Mouse (Mus musculus): ENCODE data around the gene Tnni3k.
"Not testable (repeated sequence)": the region's sequence is repeated elsewhere in the genome, so short reads cannot be mapped to it uniquely, and the experiment has no call there.

Tnni3k gene

GRCm38 (mm10) chr3:154834373-154834772 is 220.8 kb downstream of the Tnni3k start:
- ATAC-seq (ENCODE audit: low TSS enrichment): peak; percentile 95

GRCm38 (mm10) chr3:154825739-154826138 is 229.5 kb downstream of the Tnni3k start:
- ATAC-seq (ENCODE audit: low TSS enrichment): peak; percentile 88

- peak; percentile 77 for ATAC-seq (ENCODE audit: low TSS enrichment)
Observed at GRCm38 (mm10) chr3:154824713-154825112, 230.5 kb downstream of the Tnni3k start.

DNA sequence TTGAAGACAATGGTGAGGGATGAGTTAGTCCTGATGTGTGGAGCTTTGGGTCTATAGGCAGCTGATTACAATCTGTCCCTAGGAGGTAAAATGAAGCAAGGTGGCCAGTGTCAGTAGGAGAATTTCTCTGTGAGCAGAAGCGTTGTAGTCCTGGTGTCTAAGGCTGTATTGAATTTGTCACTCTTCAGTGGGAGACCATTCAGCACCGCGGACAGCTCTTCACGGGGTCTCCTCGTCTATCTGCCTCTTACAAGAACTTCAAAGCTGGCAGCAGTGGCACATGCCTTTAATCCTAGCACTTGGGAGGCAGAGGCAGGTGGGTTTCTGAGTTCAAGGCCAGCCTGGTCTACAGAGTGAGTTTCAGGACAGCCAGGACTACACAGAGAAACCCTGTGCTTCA is 235.5 kb downstream of the Tnni3k start:
- not testable (repeated sequence) for ATAC-seq (ENCODE audit: low TSS enrichment)

- ATAC-seq (ENCODE audit: low TSS enrichment): peak; percentile 87
Observed at GRCm38 (mm10) chr3:154817732-154818131, 237.5 kb downstream of the Tnni3k start.

DNA sequence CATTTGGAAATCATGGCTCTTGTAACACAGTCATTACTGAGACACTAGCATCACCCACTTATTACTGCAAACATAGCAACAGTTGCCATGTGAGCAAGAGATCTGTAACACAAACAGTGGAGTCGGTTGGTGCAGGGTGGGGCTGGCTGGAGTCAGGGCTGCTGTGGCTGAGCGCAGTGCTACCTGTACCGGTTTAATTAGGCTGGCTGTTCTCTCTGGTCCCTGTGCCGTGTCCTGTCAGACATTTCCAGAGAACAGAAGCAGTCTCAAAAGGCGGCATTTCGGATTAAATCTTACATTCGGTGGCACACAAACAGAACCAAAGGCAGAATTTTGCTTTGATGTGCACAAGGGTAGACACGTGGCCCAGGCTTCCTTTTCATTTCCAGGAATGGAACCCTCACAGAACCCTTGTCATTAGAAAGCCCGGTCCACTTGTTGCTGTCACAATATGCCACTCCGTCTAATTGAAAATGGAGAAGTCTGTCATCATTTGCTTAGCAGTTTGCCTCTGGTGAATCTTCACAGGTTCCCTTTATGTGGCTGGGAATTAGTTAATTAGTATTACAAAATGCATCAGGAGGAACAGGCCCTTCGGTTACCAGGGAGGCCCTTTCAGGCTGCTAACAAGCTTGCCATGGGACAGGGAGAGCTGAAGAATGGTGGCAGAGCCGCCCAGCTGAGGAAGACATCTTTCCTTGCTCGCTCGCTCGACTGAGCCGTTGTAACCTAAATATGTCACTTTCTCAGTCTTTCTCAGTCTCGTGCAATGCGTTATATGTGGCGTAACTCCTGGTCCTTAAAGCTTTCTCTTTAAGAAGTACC is 238.2 kb downstream of the Tnni3k start:
- peak; percentile 75 for ATAC-seq (ENCODE audit: low TSS enrichment)

- ATAC-seq (ENCODE audit: low TSS enrichment): no peak
Observed at GRCm38 (mm10) chr3:154816231-154816630, 239.0 kb downstream of the Tnni3k start.

GRCm38 (mm10) chr3:154815606-154816005 is 239.6 kb downstream of the Tnni3k start:
- no peak for ATAC-seq (ENCODE audit: low TSS enrichment)

GRCm38 (mm10) chr3:154812893-154813292 is 242.3 kb downstream of the Tnni3k start:
- no peak for ATAC-seq (ENCODE audit: low TSS enrichment)

DNA sequence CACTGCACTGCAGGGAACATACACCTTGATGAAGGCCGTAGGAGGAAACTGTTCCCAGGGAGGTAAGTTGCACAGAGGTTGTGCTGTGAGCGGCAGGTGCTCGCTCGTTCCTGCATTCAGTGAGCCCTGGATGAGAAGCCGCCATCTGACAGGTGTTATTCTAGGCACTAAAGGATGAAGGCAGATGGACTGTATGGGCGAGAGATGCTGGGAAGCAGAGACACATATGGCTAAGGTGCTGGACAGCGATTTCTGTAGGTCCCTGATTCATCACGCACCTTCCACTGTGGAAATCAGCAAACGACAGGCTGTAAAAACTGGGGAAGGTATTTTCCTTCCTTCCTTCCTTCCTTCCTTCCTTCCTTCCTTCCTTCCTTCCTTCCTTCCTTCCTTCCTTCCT is 243.4 kb downstream of the Tnni3k start:
- ATAC-seq (ENCODE audit: low TSS enrichment): no peak; the same call in 1 of the 2 replicates

GRCm38 (mm10) chr3:154811281-154811680 is 243.9 kb downstream of the Tnni3k start:
- no peak; the same call in 1 of the 2 replicates for ATAC-seq (ENCODE audit: low TSS enrichment)

DNA sequence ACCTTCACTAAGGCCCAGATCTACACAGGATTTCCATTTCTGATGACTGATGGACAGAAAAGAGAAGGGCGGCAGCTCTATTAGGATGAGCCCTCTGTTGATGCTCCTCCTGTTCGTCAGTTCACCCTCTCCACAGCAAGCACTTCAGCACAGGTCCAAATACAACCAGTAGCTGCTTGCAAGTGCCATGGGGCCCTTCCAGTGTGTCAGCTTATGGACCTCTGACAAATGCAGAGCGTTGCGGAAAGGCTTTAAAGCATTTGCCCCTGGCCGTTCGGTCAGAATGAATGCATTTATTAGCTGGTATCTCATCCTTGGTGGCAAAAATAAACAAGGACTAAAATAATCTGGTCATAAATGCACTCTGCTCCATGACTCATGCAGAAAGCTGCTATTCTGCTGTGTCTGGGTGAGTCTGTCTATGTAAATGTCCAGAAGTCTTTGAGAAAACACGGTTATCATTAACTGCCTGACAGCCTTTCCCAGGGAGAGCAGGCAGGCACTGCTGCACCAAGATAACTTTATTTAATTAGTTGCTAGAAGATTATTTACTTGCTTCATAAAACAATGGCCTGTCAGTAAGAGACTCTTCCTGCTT is 244.8 kb downstream of the Tnni3k start:
- no peak for ATAC-seq (ENCODE audit: low TSS enrichment)

DNA sequence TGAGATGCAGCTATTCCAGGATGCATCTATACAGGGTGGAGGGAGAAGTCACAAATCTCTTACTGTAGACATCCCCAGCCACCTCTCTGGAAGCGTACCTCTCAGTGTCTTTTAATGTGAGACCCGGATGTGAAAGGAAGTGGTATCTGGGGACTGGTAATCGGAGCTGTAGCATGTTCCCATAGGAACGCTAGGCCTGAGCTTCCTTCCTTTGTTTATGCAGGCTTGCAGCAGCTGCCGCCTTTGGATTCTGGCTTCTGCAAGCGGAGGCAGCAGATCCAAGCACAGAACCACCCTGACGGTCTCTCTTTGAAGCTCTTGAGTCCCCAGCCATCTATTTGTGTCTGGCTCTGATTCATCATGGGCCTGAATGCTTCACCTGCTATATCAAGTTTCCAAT is 248.6 kb downstream of the Tnni3k start:
- ATAC-seq (ENCODE audit: low TSS enrichment): peak; percentile 92

- no peak for ATAC-seq (ENCODE audit: low TSS enrichment)
Observed at GRCm38 (mm10) chr3:154800888-154801429, 254.2 kb downstream of the Tnni3k start.

GRCm38 (mm10) chr3:154800454-154800853 is 254.8 kb downstream of the Tnni3k start:
- ATAC-seq (ENCODE audit: low TSS enrichment): no peak

DNA sequence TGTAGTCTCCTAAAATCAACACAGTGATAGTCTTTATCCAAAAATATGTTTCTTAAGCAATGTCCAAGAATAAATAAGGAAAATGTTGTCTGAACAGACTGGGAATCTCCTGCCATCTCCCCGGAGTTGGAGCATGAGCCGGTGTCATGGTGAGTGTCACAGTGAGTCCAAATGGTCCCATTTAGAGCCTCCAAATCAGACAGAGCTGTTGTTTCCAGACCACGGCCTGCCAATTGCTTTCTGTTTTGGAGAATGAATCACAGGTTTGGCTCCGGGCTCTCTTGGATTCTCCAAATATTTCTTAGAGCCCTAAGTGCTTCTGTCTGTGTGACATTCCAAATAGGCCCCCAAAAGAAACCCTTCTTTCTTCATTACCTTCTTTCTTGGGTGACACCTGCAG is 256.4 kb downstream of the Tnni3k start:
- ATAC-seq (ENCODE audit: low TSS enrichment): no peak

- ATAC-seq (ENCODE audit: low TSS enrichment): no peak
Observed at GRCm38 (mm10) chr3:154793571-154793970, 261.6 kb downstream of the Tnni3k start.

DNA sequence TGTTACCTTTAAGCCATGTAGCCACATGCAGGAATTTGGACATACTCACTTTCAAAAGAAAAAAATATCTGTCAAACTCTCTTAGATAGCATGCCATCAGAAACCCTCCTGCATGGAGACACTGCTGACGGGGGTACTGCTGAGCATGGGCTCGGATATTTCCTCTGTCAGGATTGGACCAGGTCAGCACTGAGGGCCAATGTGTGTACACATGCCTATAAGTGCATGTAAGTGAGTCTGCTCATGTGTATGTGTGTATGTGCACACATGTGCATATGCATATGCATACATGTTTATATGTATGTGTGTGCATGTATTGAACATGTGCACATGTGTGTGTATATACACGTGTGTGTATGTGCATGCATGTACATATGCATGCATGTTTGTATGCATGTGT is 267.6 kb downstream of the Tnni3k start:
- no peak for ATAC-seq (ENCODE audit: low TSS enrichment)

GRCm38 (mm10) chr3:154786354-154786753 is 268.9 kb downstream of the Tnni3k start:
- ATAC-seq (ENCODE audit: low TSS enrichment): no peak

GRCm38 (mm10) chr3:154778836-154779595 is 276.2 kb downstream of the Tnni3k start:
- ATAC-seq (ENCODE audit: low TSS enrichment): no peak

DNA sequence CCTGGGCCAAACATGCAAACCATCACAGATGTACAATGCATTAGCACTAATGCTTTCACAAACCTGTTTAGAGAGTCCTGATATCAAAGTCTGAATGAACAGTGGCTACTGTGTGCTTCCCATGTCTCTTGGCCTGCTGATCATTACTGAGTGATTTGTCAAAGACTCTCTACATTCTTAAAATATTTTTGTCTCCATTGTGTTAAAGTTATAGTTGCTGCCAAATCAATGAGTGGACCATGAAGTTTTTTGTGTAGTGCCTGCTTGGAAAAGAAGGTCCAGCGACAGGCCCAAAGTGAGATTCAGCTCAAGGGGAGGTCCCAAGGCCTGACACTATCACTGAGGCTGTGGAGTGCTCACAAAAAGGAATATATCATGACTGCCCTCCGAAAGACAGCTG is 283.6 kb downstream of the Tnni3k start:
- no peak for ATAC-seq (ENCODE audit: low TSS enrichment)

DNA sequence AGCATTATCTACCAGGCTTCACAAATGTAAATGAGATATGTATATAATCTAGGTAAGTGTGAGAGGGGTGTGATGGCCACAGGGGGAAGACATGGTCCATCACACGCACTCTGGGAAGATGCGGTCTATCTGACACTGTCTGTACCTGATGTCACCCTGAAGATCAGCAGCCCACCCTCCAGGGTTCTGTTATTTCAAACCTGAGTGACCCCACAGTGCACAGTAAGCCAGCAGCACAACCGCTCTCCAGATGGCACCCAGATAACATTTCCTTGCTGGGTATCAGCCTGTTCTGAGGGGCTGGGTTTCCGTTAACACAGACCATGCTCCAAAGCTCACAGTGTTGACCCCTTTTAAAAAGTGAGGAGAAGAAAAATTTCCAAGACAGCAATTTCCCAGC is 288.9 kb downstream of the Tnni3k start:
- no peak for ATAC-seq (ENCODE audit: low TSS enrichment)

Measured in frontal cortex, adult (tissue).